Mouse (Mus musculus) heart, embryonic 11.5 days (tissue): Measurements from ENCODE around the gene Nrap. TPM values are rescaled to one million over a fixed set of nuclear protein-coding genes. Genes with fewer than 3 reads are reported as not detected.
"Not testable (repeated sequence)": the region's sequence is repeated elsewhere in the genome, so short reads cannot be mapped to it uniquely, and the experiment has no call there.

Experiments
- ATAC-seq: fragments of 200-750 bp; cut with Nextera tagmentation; replicated peaks from 2 replicates; pipeline ENCODE4 v1.8.0; 2017; ENCODE audit warnings: moderate library complexity; ENCODE audit not compliant: insufficient number of reproducible peaks, low FRiP score, low TSS enrichment
- H3K27ac ChIP-seq: fragments of 300-500 bp; sonication (generic); 2 replicates; pipeline ENCODE4 v1.5.1; 2014; ENCODE audit warnings: mild to moderate bottlenecking, low read depth, low read length
- H3K27me3 ChIP-seq: fragments of 300-500 bp; sonication (generic); 2 replicates; pipeline ENCODE4 v1.6.1; 2014; ENCODE audit warnings: mild to moderate bottlenecking, low read length, mixed read lengths; ENCODE audit not compliant: control insufficient read depth, insufficient read depth
- H3K36me3 ChIP-seq: fragments of 300-500 bp; sonication (generic); 2 replicates; pipeline ENCODE4 v1.6.1; 2014; ENCODE audit warnings: mild to moderate bottlenecking, low read length, moderate library complexity, mixed read lengths; ENCODE audit not compliant: control insufficient read depth, insufficient read depth
- H3K4me1 ChIP-seq: fragments of 300-500 bp; sonication (generic); 2 replicates; pipeline ENCODE4 v1.6.1; 2014; ENCODE audit warnings: low read length; ENCODE audit not compliant: control insufficient read depth, insufficient read depth
- H3K4me2 ChIP-seq: fragments of 300-500 bp; sonication (generic); 2 replicates; pipeline ENCODE4 v1.6.1; 2014; ENCODE audit warnings: mild to moderate bottlenecking, moderate library complexity
- H3K4me3 ChIP-seq: fragments of 300-500 bp; sonication (generic); 2 replicates; pipeline ENCODE4 v1.5.1; 2014; ENCODE audit warnings: low read depth, low read length
- H3K9ac ChIP-seq: fragments of 300-500 bp; sonication (generic); 2 replicates; pipeline ENCODE4 v1.6.1; 2014; ENCODE audit warnings: mild to moderate bottlenecking, low read depth, low read length, moderate library complexity
- H3K9me3 ChIP-seq: fragments of 300-500 bp; sonication (generic); replicated peaks from 2 replicates; pipeline ENCODE4 v1.6.1; 2016; ENCODE audit warnings: low read length; ENCODE audit not compliant: control insufficient read depth
- WGBS: fragments of 180-500 bp; shearing (Covaris S2); extraction: QIAGEN DNeasy Blood & Tissue Kit; methylation state at CpG from one replicate; pipeline ENCODE4 v1.1.7; 2014; ENCODE audit not compliant: insufficient replicate concordance; 5-methylcytosine and 5-hydroxymethylcytosine counted together
- polyA plus RNA-seq: library from polyadenylated mRNA; unstranded; fragments of >200 nt; fragmentation: Nextera tagmentation; extraction: Ambion mirVana; gene quantifications from 2 replicates; pipeline ENCODE4 v1.2.1, GENCODE M21; 2014

Nrap gene
- polyA plus RNA-seq, 1 experiment from 2014 or later, result 9.2 TPM

DNA sequence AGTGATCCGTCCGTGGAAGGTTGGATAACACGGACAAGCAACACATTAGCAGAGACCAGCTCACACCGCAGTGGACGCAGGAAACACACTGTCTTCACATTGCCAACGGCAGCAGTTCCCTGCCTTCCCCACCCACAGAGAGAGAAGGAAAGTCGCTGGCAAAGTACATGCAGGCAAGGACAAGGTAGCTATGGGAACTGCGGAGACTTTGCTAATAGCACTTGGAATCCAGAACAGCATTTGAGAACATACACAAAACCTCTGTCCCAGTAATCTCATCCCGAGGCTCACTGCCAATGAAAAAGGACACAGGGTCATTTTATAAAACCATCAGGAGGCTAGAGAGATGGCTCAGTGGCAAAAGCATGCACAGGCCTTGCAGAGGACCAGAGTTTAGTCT, 23.2 kb downstream of the Nrap start:
- Histone ChIP-seq H3K27ac (no peak overlapping the region), H3K9me3 (no peaks in the 10 kb centered on the region), H3K4me3 (no peak overlapping the region), H3K4me2 (no peak overlapping the region), H3K9ac (no peak overlapping the region), H3K27me3 (no peaks in the 10 kb centered on the region), H3K36me3 (no peaks in the 10 kb centered on the region), H3K4me1 (no peaks in the 10 kb centered on the region)
- WGBS, result 74% methylated on average over 9 of the region's 9 CpGs
- ATAC-seq, result no peak

DNA sequence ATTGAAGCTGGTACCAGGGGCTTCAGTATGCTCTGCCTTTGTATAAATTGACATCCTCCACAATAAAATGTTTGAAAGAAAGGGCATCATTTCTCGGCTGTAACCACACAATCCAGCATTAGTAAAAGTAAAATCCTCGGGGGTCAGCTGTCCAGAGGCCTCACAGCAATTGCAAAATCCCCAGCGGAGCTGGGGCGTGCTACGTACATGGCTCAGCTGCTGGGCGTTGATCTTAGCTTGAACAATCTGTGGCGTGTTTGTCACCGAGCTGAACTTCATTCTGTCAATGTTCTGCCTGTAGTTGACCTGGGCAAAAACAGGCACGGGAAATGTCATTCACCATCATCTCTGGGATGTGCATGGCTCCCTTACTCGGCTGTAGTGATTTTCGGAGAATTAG, 23.7 kb downstream of the Nrap start:
- no peak for ATAC-seq
- 79% methylated on average over 11 of the region's 11 CpGs for WGBS

DNA sequence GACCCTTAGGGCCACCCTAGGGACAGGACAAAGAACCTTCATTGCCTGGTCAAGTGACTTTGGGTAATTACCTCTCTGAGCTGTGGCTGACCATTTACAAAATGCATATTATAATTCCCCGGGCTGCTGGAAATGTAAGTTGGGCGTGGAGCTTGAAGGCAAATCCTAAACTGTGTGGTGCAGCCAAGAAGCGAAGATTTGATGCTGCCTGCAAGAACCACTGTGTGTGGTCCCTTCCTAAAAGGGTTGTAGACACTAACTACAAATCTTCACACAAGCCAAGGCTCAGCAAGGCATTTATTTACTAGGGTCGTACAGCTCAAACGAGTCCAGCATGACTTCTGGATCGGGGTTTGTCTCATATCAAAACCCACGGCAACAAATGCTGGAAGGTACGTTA, 25.3 kb downstream of the Nrap start:
- Histone ChIP-seq H3K4me1 (no peaks in the 10 kb centered on the region), H3K36me3 (no peaks in the 10 kb centered on the region)

More for the DNA sequence above, 23.7 kb downstream of the Nrap start:
- H3K9ac ChIP-seq, result no peak overlapping the region
- H3K4me1 ChIP-seq, result no peaks in the 10 kb centered on the region
- H3K27me3 ChIP-seq, result no peaks in the 10 kb centered on the region
- H3K9me3 ChIP-seq, result no peaks in the 10 kb centered on the region
- no peak overlapping the region for H3K4me2 ChIP-seq
- H3K36me3 ChIP-seq, result no peaks in the 10 kb centered on the region
- no peak overlapping the region for H3K4me3 ChIP-seq
- no peak overlapping the region for H3K27ac ChIP-seq

DNA sequence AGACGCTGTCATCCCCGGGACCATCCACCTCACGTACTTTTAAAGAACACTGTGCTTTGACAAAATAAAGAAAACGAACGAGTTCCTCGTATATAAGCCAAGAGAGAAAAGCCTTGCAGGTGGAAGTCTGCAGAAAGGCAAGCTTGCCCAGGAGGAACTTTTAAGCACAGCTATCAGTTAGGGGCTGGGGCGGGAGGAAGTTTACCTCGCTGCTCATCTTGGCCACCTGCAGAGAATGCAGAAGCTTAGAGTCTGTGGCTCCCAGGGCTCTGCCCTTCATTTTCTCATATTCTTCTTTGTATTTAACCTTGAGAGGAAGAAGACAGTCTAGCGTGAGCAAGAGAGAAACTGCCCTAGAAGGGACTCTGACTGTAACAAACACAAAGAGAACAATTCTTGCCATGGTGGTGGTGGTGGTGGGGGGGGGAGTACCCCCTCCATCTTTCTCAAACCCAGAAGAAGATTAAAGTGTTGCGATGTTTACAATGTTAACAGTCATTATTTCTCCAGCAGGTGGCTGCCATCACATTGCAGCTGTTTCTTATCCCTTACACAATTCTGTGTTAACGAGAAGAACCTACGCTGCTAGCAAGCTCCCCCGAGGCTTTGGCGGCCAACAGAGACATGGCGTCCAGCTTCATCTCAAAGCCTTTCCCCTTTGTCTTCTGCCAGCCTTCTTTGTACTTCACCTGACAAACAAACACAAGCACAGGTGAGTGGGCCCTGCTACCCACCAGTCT, 25.9 kb downstream of the Nrap start:
- no peaks in the 10 kb centered on the region for H3K4me1 ChIP-seq
- 57% methylated on average over 15 of the region's 15 CpGs for WGBS
- no peak overlapping the region for H3K9ac ChIP-seq
- no peaks in the 10 kb centered on the region for H3K36me3 ChIP-seq
- no peak overlapping the region for H3K4me3 ChIP-seq
- H3K27me3 ChIP-seq, result no peaks in the 10 kb centered on the region
- no peak overlapping the region for H3K4me2 ChIP-seq
- H3K9me3 ChIP-seq, result no peaks in the 10 kb centered on the region
- H3K27ac ChIP-seq, result no peak overlapping the region
- ATAC-seq, result no peak

More for the DNA sequence above, 25.3 kb downstream of the Nrap start:
- no peak overlapping the region for H3K4me3 ChIP-seq
- H3K27ac ChIP-seq, result no peak overlapping the region
- no peak overlapping the region for H3K4me2 ChIP-seq
- no peaks in the 10 kb centered on the region for H3K9me3 ChIP-seq
- ATAC-seq, result no peak
- H3K9ac ChIP-seq, result no peak overlapping the region
- H3K27me3 ChIP-seq, result no peaks in the 10 kb centered on the region
- 86% methylated on average over 8 of the region's 8 CpGs for whole genome bisulfite sequencing

DNA sequence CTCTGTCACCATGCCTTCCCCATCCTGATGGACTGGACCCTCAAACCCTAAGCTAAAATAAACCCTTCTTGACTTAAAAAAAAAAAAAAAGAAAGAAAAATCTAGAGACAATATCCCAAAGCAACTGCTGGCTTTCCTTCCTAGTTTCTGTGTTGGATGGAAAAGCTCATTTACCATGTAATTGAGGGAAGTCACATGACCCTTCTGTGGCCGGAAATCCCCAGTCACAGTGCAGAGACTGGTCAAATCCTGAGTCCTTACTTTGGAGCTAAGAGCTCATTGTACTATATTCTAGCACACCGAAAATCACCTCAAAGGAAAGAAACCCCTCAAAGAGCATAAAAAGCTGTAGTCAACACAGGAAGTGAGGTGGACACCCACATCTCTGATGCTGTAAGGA, 30.9 kb downstream of the Nrap start:
- no peaks in the 10 kb centered on the region for H3K9me3 ChIP-seq
- ATAC-seq, result no peak
- H3K4me2 ChIP-seq, result no peak overlapping the region
- no peaks in the 10 kb centered on the region for H3K27me3 ChIP-seq
- no peak overlapping the region for H3K27ac ChIP-seq
- no peak overlapping the region for H3K4me3 ChIP-seq
- no peaks in the 10 kb centered on the region for H3K36me3 ChIP-seq
- WGBS, result 73% methylated on average over 2 of the region's 2 CpGs
- H3K9ac ChIP-seq, result no peak overlapping the region
- H3K4me1 ChIP-seq, result peaks cover 6% of the 10 kb centered on the region; the same call in 1 of the 2 replicates

DNA sequence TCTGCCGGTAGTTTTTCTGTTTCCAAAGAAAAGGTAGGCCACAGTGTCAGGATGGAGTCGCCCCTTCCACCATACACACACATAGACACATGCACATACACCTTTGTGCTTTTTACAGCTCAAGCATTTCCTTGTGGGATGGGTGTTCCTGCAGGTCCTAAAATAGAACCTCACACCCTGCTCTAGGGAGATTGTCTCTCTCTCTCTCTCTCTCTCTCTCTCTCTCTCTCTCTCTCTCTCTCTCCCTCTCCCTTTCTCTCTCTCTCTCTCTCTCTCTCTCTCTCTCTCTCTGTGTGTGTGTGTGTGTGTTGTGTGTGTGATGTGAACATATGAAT, 32.5 kb downstream of the Nrap start:
- peak overlapping the region; percentile 29; the same call in 1 of the 2 replicates for H3K27ac ChIP-seq
- not testable (repeated sequence) for H3K9ac ChIP-seq, H3K27me3 ChIP-seq, H3K36me3 ChIP-seq, H3K4me3 ChIP-seq, H3K4me1 ChIP-seq, H3K4me2 ChIP-seq, H3K9me3 ChIP-seq, ATAC-seq
- 45% methylated on average over 2 of the region's 2 CpGs for WGBS

DNA sequence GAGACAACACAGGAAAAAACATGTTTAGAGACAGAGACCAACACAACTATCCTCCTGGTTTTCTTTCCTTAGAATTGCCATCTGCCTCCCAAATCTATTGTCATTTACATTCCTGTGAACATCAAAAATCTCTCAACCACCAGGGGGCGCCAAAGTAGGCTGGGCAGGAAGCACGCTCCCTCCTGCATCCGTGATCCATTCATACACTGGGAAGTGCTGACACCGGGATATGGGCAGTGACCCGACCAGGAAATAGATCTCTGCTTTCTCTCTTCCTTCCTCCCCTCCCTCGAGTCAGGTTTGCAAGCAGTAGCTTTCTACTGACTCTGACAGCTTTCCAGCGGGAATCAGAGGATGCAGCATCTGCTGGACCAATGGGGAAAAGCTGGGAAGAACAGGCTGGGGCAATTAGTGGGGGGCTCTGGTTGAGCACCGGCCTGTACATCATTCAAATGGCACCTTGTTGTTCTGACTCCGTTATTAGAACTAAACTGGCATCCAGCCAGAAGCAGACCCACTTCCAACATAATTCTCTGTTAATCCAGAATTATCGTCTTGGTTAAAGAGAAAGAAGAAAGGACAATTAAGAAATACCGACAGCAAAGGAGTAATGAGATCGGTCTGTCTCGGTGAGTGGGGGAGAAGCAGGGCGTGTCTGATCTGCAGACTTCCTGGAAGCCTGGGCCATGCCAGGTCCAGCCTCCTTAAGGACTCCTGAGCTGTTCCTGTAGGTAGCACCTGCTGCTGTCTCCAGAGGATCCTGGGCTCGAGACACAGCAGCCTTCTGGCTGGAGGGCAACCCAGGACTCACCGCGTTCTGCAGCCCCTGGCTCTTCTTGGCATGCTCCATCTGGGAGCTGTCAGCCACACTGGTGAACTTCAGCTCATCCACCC, 33.1 kb downstream of the Nrap start:
- H3K4me1 ChIP-seq, result peaks cover 6% of the 10 kb centered on the region; the same call in 1 of the 2 replicates
- no peaks in the 10 kb centered on the region for H3K27me3 ChIP-seq
- ATAC-seq, result no peak
- peaks cover 5% of the 10 kb centered on the region for H3K36me3 ChIP-seq
- H3K9me3 ChIP-seq, result peaks cover 3% of the 10 kb centered on the region; the same call in 1 of the 2 replicates
- WGBS, result 41% methylated on average over 17 of the region's 17 CpGs
- 0 out of 2 replicates have a peak overlapping the region, but pooled peaks have one; percentile 46 for H3K9ac ChIP-seq
- peak overlapping the region; percentile 29; the same call in 1 of the 2 replicates for H3K27ac ChIP-seq
- peak overlapping the region; percentile 4; the same call in 1 of the 2 replicates for H3K4me2 ChIP-seq
- no peak overlapping the region for H3K4me3 ChIP-seq

DNA sequence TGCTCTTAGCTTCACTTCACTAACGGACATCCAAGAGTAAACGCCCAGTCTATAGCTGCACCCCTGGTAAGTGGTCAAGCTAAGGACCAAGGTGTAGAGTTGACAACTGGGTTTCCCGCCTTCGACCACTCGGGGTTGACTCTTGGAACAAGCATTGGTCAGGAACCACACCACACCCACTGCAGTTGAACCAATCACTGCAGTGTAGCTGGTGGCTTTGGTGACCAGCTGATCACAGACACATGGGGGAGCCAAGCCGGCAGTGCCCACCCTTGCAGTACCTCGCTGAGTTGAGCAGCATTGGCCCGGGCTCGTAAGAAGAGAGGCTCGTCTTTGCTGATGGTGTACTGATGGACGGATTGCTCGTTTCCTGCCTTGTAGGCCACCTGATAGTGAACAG, 34.6 kb downstream of the Nrap start:
- H3K27me3 ChIP-seq, result no peaks in the 10 kb centered on the region
- ATAC-seq, result no peak
- H3K36me3 ChIP-seq, result peaks cover 5% of the 10 kb centered on the region
- H3K4me3 ChIP-seq, result no peak overlapping the region
- 83% methylated on average over 12 of the region's 12 CpGs for WGBS
- no peak overlapping the region for H3K27ac ChIP-seq
- peaks cover 6% of the 10 kb centered on the region; the same call in 1 of the 2 replicates for H3K4me1 ChIP-seq
- no peak overlapping the region for H3K4me2 ChIP-seq
- H3K9me3 ChIP-seq, result peaks cover 3% of the 10 kb centered on the region; the same call in 1 of the 2 replicates
- no peak overlapping the region for H3K9ac ChIP-seq
